Mouse (Mus musculus) liver, adult 2 months (tissue): Measurements from ENCODE around the gene Plgrkt. TPM values are rescaled to one million over a fixed set of nuclear protein-coding genes. Genes with fewer than 3 reads are reported as not detected.

Experiments
- DNase-seq: peaks from one replicate; pipeline ENCODE4 v3.0.0-alpha.2; 2011; ENCODE audit warnings: low read depth, low spot score; ENCODE audit errors: extremely low read depth
- H3K27ac ChIP-seq: fragments of 200-500 bp; replicated peaks from 2 replicates; pipeline ENCODE4 v1.5.1; 2012; ENCODE audit warnings: low read depth, mild to moderate bottlenecking, control low read depth, inconsistent platforms, low read length; ENCODE audit not compliant: insufficient read depth
- H3K27me3 ChIP-seq: fragments of 200-500 bp; 2 replicates; pipeline ENCODE4 v1.6.1; 2012; ENCODE audit warnings: mild to moderate bottlenecking, moderate library complexity, low read length, inconsistent platforms; ENCODE audit not compliant: control insufficient read depth, insufficient read depth
- H3K36me3 ChIP-seq: fragments of 200-500 bp; 2 replicates; pipeline ENCODE4 v1.6.1; 2012; ENCODE audit warnings: low read length, inconsistent platforms; ENCODE audit not compliant: control insufficient read depth, insufficient read depth
- H3K4me1 ChIP-seq: fragments of 200-500 bp; 2 replicates; pipeline ENCODE4 v1.6.1; 2011; ENCODE audit warnings: low read length; ENCODE audit not compliant: control insufficient read depth, insufficient read depth
- H3K4me3 ChIP-seq: fragments of 200-500 bp; 2 replicates; pipeline ENCODE4 v1.5.1; 2011; ENCODE audit warnings: low read depth, mild to moderate bottlenecking, control low read depth, low read length, moderate library complexity; ENCODE audit not compliant: insufficient read depth
- H3K79me2 ChIP-seq: fragments of 200-500 bp; 2 replicates; pipeline ENCODE4 v1.6.1; 2012; ENCODE audit warnings: inconsistent platforms, mild to moderate bottlenecking, low read length, moderate library complexity; ENCODE audit not compliant: control insufficient read depth, insufficient read depth
- H3K9ac ChIP-seq: fragments of 200-500 bp; 2 replicates; pipeline ENCODE4 v1.6.1; 2012; ENCODE audit warnings: low read depth, mild to moderate bottlenecking, control low read depth, inconsistent platforms, low read length
- CTCF ChIP-seq: fragments of 200-500 bp; IDR thresholded peaks from 2 replicates; pipeline ENCODE4 v1.5.1; 2011; ENCODE audit warnings: low read depth, low read length, control low read depth
- POLR2A ChIP-seq: fragments of 200-500 bp; IDR thresholded peaks from 2 replicates; pipeline ENCODE4 v1.6.1; 2011; ENCODE audit warnings: low read length, control low read depth; ENCODE audit not compliant: insufficient read depth; ENCODE audit errors: extremely low read depth
- WGBS: fragments of 180-500 bp; shearing (Covaris S2); methylation state at CpG from one replicate; pipeline ENCODE4 v1.1.7; 2018; 5-methylcytosine and 5-hydroxymethylcytosine counted together
- polyA plus RNA-seq: library from polyadenylated mRNA; depleted of rRNA; stranded (reverse); fragments of >200 nt; gene quantifications from 2 replicates; pipeline ENCODE4 v1.2.3, GENCODE M21; 2012
- total RNA-seq: library from RNA; depleted of rRNA; stranded (reverse); fragments of >200 nt; gene quantifications from 2 replicates; pipeline ENCODE4 v1.2.3, GENCODE M21; 2014

Plgrkt gene
- total and polyA plus RNA-seq, 2 experiments: 14.0 to 14.8 TPM

DNA sequence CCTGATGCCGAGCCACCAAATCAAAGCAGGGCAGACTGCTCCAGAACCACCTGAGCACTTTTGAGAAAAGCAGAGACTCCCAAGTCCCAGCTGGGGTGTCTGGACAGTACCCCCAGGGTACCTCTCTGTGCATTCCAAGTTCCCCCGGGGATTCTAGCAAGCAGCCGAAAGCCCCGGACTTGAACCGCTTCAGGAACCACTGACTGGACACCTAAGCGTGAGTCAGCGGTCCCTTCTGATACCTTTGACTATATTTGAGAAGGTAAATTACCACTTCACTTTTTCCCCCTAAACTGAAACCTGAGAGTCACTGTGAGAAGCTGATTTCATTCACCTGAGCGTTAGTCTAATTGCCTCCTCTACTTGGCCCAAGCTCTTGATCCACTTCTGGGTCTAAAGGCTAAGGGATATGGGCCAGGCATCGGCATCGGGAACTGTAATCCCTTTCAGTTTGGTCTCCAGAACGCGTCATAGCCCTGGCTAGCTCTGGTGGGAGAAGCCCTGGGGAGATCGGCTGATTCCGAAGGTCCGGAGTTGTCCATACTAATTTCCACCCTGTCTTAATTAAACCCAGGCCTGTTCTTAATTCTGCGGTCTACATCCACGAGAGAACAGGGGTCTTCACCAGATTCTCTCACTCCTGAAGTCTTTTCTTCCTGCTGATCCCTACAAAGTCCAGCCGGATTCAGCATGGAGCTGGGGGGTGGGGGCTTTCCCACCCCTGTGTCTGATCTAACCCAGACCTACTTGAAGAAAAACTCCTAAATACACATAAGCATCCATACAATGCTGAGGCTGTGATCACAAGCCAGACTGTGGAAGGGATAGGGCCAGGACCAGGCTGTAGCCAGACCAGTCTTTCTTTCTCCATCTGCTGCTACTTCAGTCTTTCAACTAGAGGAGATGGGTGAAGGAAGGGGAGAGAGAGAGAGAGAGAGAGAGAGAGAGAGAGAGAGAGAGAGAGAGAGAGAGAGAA, 39.1 kb upstream of the Plgrkt start:
- Histone ChIP-seq H3K27me3 (no peaks in the 10 kb centered on the region), H3K36me3 (no peaks in the 10 kb centered on the region), H3K27ac (no peak overlapping the region), H3K4me1 (no peaks in the 10 kb centered on the region; the same call in 1 of the 2 replicates), H3K79me2 (no peaks in the 10 kb centered on the region), H3K9ac (no peak overlapping the region), H3K4me3 (no peak overlapping the region)
- no peak for DNase-seq
- TF ChIP-seq CTCF (no peak), POLR2A (no peak)
- 95% methylated on average over 18 of the region's 18 CpGs for WGBS

DNA sequence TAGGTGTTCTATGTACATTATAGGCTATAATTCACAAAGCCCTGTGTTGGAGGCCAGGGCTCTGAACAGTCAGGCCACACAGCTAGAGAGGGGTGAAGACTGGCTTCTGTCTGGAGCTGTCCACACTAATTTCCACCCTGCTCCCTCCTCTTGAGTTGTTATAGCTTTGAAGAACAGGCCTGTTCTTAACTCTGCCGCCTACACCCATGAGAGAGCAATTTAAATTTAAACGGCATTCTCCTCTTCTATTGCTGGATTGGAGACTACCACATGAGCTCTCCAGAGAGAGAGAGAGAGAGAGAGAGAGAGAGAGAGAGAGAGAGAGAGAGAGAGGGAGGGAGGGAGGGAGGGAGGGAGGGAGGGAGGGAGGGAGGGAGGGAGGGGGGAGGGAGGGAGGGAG, 38.2 kb upstream of the Plgrkt start:
- Histone ChIP-seq H3K4me1 (no peaks in the 10 kb centered on the region; the same call in 1 of the 2 replicates), H3K27me3 (no peaks in the 10 kb centered on the region), H3K9ac (no peak overlapping the region), H3K36me3 (no peaks in the 10 kb centered on the region), H3K4me3 (no peak overlapping the region), H3K79me2 (no peaks in the 10 kb centered on the region), H3K27ac (no peak overlapping the region)
- WGBS: 84% methylated on average over 2 of the region's 2 CpGs
- DNase-seq: no peak
- no peak for TF ChIP-seq POLR2A
- no peak for TF ChIP-seq CTCF

DNA sequence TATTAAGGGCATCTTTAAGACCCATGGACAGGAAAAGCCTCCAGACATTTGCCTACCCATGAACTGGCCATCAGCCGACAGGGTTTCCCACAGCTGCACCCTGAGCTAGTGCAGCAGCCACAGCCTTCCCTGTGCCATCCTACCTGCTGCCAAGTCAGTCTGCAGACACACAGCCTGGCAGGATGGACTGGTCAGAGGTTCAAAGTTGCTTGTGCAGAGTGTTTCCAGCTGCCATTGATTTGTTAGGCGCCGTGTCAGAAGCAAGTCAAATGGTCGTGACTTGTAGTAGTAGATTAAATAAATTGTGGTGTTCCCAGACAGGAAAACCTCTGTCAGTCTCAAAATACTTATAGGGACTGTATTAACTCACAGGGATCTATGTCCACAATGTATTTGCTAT, 36.1 kb upstream of the Plgrkt start:
- H3K36me3 ChIP-seq: no peaks in the 10 kb centered on the region
- no peaks in the 10 kb centered on the region for H3K27me3 ChIP-seq
- no peak overlapping the region for H3K4me3 ChIP-seq
- WGBS: 25% methylated on average over 4 of the region's 4 CpGs
- peak; percentile 98 for DNase-seq
- H3K9ac ChIP-seq: no peak overlapping the region
- no peaks in the 10 kb centered on the region for H3K79me2 ChIP-seq
- TF ChIP-seq CTCF (no peak), POLR2A (no peak)
- no peaks in the 10 kb centered on the region; the same call in 1 of the 2 replicates for H3K4me1 ChIP-seq
- no peak overlapping the region for H3K27ac ChIP-seq

DNA sequence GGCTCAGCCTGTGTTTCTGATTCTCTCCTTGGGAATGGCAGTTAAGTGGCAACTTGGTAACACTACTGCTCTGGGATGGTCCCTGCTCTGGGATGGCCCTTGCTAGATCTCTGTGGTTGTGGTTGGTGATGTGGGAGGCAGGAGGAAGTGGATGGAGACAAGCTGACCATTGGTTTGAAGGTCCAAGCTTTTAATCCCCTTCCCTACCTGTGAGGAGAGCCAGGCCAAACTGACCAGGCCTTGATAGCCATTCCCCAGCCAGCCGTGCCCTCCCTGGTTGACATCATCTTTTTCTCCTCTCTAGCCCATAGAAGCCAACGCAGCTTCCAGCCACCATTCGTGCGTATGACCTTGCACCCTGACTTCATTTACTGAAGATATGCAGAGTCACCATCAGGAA, 35.4 kb upstream of the Plgrkt start:
- no peaks in the 10 kb centered on the region; the same call in 1 of the 2 replicates for H3K4me1 ChIP-seq
- H3K36me3 ChIP-seq: no peaks in the 10 kb centered on the region
- no peaks in the 10 kb centered on the region for H3K27me3 ChIP-seq
- DNase-seq: no peak
- H3K9ac ChIP-seq: no peak overlapping the region
- TF ChIP-seq CTCF: no peak
- TF ChIP-seq POLR2A: no peak
- H3K4me3 ChIP-seq: no peak overlapping the region
- H3K79me2 ChIP-seq: no peaks in the 10 kb centered on the region
- no peak overlapping the region for H3K27ac ChIP-seq
- 71% methylated on average over 4 of the region's 4 CpGs for WGBS

DNA sequence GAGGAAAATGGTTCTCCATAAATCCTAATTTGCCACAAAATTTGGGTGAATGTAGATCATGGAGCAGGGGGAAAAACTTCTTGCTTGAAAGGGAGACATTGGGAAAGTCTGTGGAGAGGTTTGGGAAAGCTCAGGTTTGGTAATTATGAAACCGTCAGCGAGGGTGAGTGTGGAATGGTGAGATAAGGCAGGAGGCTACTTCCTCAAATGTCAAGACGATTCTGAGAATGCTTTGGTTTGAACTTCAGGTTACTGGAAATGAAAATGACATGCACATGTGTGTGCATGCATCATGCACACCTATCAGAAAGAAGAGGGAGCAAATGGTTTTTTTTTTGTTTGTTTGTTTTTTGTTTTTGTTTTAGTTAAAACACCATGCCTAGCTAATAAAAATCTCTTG, 33.3 kb upstream of the Plgrkt start:
- no peak overlapping the region for H3K9ac ChIP-seq
- peaks cover 4% of the 10 kb centered on the region; the same call in 1 of the 2 replicates for H3K4me1 ChIP-seq
- no peaks in the 10 kb centered on the region for H3K79me2 ChIP-seq
- no peaks in the 10 kb centered on the region for H3K27me3 ChIP-seq
- no peaks in the 10 kb centered on the region for H3K36me3 ChIP-seq
- DNase-seq: no peak
- no peak overlapping the region for H3K27ac ChIP-seq
- TF ChIP-seq POLR2A (no peak), CTCF (no peak)
- H3K4me3 ChIP-seq: no peak overlapping the region
- 80% methylated on average over 3 of the region's 3 CpGs for WGBS

DNA sequence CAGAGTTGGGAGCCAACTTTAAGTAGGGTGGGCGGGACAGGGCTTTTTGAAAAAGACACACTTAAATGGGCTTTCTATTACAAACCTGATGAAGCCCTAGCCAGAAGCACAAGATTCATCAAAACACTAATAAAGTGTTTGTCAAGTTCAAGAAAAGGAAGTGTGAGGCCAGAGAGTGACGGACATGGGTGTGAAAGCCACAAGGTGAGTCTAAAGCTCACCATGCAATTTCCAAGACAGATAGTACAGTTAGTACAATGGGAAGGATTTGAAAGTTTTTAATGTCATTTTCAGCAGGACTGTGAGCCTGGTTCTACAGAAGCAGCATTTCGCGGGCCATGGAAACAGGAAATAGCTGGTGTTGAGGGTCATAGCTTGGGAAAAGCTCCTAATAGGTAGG, 32.6 kb upstream of the Plgrkt start:
- TF ChIP-seq CTCF: no peak
- no peak for TF ChIP-seq POLR2A
- Histone ChIP-seq H3K79me2 (no peaks in the 10 kb centered on the region), H3K4me1 (peaks cover 4% of the 10 kb centered on the region; the same call in 1 of the 2 replicates), H3K4me3 (no peak overlapping the region), H3K9ac (no peak overlapping the region), H3K27me3 (no peaks in the 10 kb centered on the region), H3K36me3 (no peaks in the 10 kb centered on the region), H3K27ac (no peak overlapping the region)
- no peak for DNase-seq
- WGBS: 93% methylated on average over 4 of the region's 4 CpGs
